Mouse (Mus musculus) limb, embryonic 14.5 days (tissue): ENCODE results near the gene Hs6st3. TPM values are rescaled to one million over a fixed set of nuclear protein-coding genes. Genes with fewer than 3 reads are reported as not detected.

Source experiments
- ATAC-seq: fragments of 200-750 bp; cut with Nextera tagmentation; 2 replicates; pipeline ENCODE4 v1.8.0; 2017; ENCODE audit warnings: low read depth, moderate number of reproducible peaks, moderate TSS enrichment; ENCODE audit not compliant: low FRiP score
- DNase-seq: peaks from one replicate; pipeline ENCODE4 v3.0.0-alpha.2; 2015; ENCODE audit warnings: low spot score
- H3K27ac ChIP-seq: fragments of 300-500 bp; sonication (generic); replicated peaks from 2 replicates; pipeline ENCODE4 v1.5.1; 2014; ENCODE audit warnings: low read depth, mild to moderate bottlenecking, low read length, moderate library complexity, mixed read lengths
- H3K27me3 ChIP-seq: fragments of 300-500 bp; sonication (generic); 2 replicates; pipeline ENCODE4 v1.6.1; 2014; ENCODE audit warnings: low read length, mixed read lengths; ENCODE audit not compliant: control insufficient read depth, insufficient read depth
- H3K36me3 ChIP-seq: fragments of 300-500 bp; sonication (generic); 2 replicates; pipeline ENCODE4 v1.6.1; 2014; ENCODE audit warnings: mild to moderate bottlenecking, low read length, moderate library complexity, mixed read lengths; ENCODE audit not compliant: control insufficient read depth, insufficient read depth
- H3K4me1 ChIP-seq: fragments of 300-500 bp; sonication (generic); 2 replicates; pipeline ENCODE4 v1.6.1; 2014; ENCODE audit warnings: antibody characterized with exemption, low read length, mixed read lengths; ENCODE audit not compliant: control insufficient read depth, insufficient read depth
- H3K4me2 ChIP-seq: fragments of 300-500 bp; sonication (generic); replicated peaks from 2 replicates; pipeline ENCODE4 v1.6.1; 2014; ENCODE audit warnings: low read depth, mild to moderate bottlenecking, low read length, moderate library complexity; ENCODE audit not compliant: severe bottlenecking
- H3K4me3 ChIP-seq: fragments of 300-500 bp; sonication (generic); replicated peaks from 2 replicates; pipeline ENCODE4 v1.5.1; 2014; ENCODE audit warnings: low read length
- H3K9ac ChIP-seq: fragments of 300-500 bp; sonication (generic); 2 replicates; pipeline ENCODE4 v1.6.1; 2014; ENCODE audit warnings: mild to moderate bottlenecking, low read depth, low read length, moderate library complexity; ENCODE audit not compliant: severe bottlenecking
- H3K9me3 ChIP-seq: fragments of 300-500 bp; sonication (generic); 2 replicates; pipeline ENCODE4 v1.6.1; 2016; ENCODE audit warnings: low read length; ENCODE audit not compliant: control insufficient read depth
- POLR2A ChIP-seq: fragments of 200-500 bp; IDR thresholded peaks from 2 replicates; pipeline ENCODE4 v1.8.0; 2012; ENCODE audit warnings: inconsistent platforms, mild to moderate bottlenecking, moderate library complexity, borderline replicate concordance; ENCODE audit not compliant: insufficient read depth, insufficient read length; ENCODE audit errors: extremely low read depth
- WGBS: fragments of 180-500 bp; shearing (Covaris S2); extraction: QIAGEN DNeasy Blood & Tissue Kit; methylation state at CpG from one replicate; pipeline ENCODE4 v1.1.7; 2014; 5-methylcytosine and 5-hydroxymethylcytosine counted together
- polyA plus RNA-seq, 2 experiments: library from polyadenylated mRNA; depleted of rRNA in 1 of 2; stranded (reverse) in 1 of 2; unstranded in 1 of 2; fragments of >200 nt; fragmentation: Nextera tagmentation in 1 of 2; extraction: Ambion mirVana in 1 of 2; gene quantifications; 2 replicates each; pipeline versions ENCODE4 v1.2.1 to v1.2.3; 2012 to 2014

Gene Hs6st3
- polyA plus RNA-seq, 2 experiments: 0.43 to 0.89 TPM

- no peak overlapping the region for H3K27ac ChIP-seq
- WGBS: 77% methylated on average over 2 of the region's 2 CpGs
- no peaks in the 10 kb centered on the region for H3K27me3 ChIP-seq
- H3K4me1 ChIP-seq: no peaks in the 10 kb centered on the region
- DNase-seq (no peak), ATAC-seq (no peak)
- no peaks in the 10 kb centered on the region for H3K9me3 ChIP-seq
- H3K4me3 ChIP-seq: no peak overlapping the region
- H3K36me3 ChIP-seq: no peaks in the 10 kb centered on the region
- H3K9ac ChIP-seq: no peak overlapping the region
- no peak for TF ChIP-seq POLR2A
- H3K4me2 ChIP-seq: no peak overlapping the region
Observed at GRCm38 (mm10) chr14:119318379-119318778, 180.2 kb downstream of the Hs6st3 start.

- DNase-seq (no peak), ATAC-seq (no peak)
- Histone ChIP-seq H3K9me3 (no peaks in the 10 kb centered on the region), H3K27ac (no peak overlapping the region), H3K4me1 (no peaks in the 10 kb centered on the region), H3K9ac (no peak overlapping the region), H3K27me3 (no peaks in the 10 kb centered on the region), H3K4me2 (peak overlapping the region; percentile 37), H3K4me3 (peak overlapping the region; percentile 13; the same call in 1 of the 2 replicates), H3K36me3 (no peaks in the 10 kb centered on the region)
- TF ChIP-seq POLR2A: no peak
- 47% methylated on average over 11 of the region's 11 CpGs for WGBS
Observed at GRCm38 (mm10) chr14:119347236-119347635, 209.1 kb downstream of the Hs6st3 start.

DNA sequence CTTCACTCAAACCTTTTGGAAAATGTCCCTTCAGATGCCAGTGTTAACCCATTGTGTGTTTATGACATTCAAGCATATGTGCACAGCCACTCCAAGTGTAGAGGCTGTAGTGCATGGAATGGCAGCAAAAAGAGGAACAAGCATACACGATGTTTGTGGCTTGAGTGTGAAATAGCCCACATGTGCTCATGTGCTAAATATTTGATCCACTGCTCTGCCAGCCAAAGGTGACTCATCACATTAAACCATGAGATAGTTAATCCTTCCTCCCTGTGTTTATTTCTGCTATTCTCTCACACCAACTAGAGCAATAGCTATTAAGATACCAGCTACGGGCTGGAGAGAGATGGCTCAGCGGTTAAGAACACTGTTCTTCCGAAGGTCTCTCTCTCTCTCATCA, 223.3 kb downstream of the Hs6st3 start:
- H3K4me1 ChIP-seq: no peaks in the 10 kb centered on the region
- ATAC-seq (no peak), DNase-seq (no peak)
- H3K4me3 ChIP-seq: no peak overlapping the region
- no peaks in the 10 kb centered on the region for H3K9me3 ChIP-seq
- H3K27ac ChIP-seq: no peak overlapping the region
- TF ChIP-seq POLR2A: no peak
- H3K27me3 ChIP-seq: no peaks in the 10 kb centered on the region
- H3K9ac ChIP-seq: no peak overlapping the region
- WGBS: 91% methylated on average over 4 of the region's 4 CpGs
- no peaks in the 10 kb centered on the region for H3K36me3 ChIP-seq
- H3K4me2 ChIP-seq: no peak overlapping the region

DNA sequence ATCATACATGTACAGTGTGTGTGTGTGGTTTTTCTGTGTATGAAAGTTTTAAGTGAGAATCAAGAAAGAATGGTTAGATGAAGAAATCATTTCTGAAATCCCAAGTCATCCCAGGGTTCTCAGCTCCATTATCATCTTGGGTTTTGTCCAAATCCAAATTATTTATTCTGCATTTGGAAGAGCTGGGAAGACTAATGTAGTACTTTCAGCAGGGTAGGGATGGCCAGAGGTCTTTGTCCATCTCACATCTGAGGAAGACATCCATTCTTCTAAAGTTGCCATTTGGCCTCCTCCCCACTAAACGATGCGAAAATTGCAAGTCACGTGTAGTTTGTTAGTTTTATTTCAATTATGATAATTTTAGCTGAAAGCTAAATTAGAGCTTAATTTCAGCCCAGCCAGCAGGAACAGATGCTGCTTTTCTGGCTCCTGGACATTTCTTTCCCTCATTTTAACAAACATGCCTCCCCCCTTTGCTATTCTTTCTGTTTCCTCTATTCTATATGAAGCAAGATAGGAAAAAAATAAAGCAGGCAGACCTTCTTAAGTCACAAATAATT, 229.8 kb downstream of the Hs6st3 start:
- ATAC-seq (no peak), DNase-seq (no peak)
- Histone ChIP-seq H3K9ac (no peak overlapping the region), H3K4me3 (no peak overlapping the region), H3K27ac (no peak overlapping the region), H3K36me3 (no peaks in the 10 kb centered on the region), H3K27me3 (no peaks in the 10 kb centered on the region), H3K4me1 (no peaks in the 10 kb centered on the region), H3K4me2 (no peak overlapping the region), H3K9me3 (no peaks in the 10 kb centered on the region)
- WGBS: 82% methylated on average over 3 of the region's 3 CpGs
- TF ChIP-seq POLR2A: no peak

DNA sequence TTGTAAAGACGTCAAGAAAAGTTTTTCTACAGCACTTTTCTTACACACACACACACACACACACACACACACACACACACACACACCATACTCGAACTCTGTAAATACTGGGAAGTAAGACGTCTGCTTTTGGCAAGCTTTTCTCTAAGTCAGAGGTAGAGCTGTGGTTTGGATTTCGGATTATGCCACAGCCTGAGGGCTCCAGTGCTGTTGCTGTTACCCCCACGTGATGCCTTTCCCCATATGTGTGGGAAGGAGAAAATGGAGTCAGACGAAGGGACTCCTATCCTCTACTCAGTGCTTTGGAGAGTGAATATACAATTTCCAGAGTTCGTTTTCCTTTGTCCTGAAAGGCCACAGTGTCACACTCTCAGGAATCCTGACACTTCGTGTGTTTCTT, 231.1 kb downstream of the Hs6st3 start:
- Histone ChIP-seq H3K9me3 (no peaks in the 10 kb centered on the region), H3K27ac (no peak overlapping the region), H3K4me2 (no peak overlapping the region), H3K27me3 (no peaks in the 10 kb centered on the region), H3K9ac (no peak overlapping the region), H3K36me3 (no peaks in the 10 kb centered on the region), H3K4me1 (no peaks in the 10 kb centered on the region), H3K4me3 (no peak overlapping the region)
- TF ChIP-seq POLR2A: no peak
- WGBS: 65% methylated on average over 8 of the region's 8 CpGs
- DNase-seq (no peak), ATAC-seq (no peak)

DNA sequence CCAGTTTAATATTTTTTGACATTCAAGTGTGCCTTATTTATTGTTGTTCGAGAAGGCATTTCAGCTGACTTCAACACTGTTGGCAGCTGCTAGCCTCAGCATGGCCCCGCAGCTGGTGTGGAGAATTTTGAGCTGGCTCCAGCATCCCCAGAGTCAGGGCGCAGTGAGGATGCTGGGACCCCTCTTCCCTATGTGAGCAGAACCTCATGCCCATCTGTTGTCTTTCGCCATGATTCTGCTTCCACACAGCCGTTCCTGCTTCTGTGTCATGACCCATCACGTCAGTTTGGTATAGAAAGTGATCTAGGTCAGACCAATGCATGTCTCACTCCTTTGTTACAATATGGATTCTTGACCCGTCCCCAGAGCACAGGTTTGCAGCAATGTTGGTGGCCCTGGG, 231.9 kb downstream of the Hs6st3 start:
- no peak overlapping the region for H3K9ac ChIP-seq
- no peak overlapping the region for H3K4me3 ChIP-seq
- ATAC-seq (no peak), DNase-seq (no peak)
- WGBS: 85% methylated on average over 7 of the region's 7 CpGs
- no peaks in the 10 kb centered on the region for H3K4me1 ChIP-seq
- no peak overlapping the region for H3K27ac ChIP-seq
- no peaks in the 10 kb centered on the region for H3K36me3 ChIP-seq
- H3K27me3 ChIP-seq: no peaks in the 10 kb centered on the region
- no peak for TF ChIP-seq POLR2A
- no peaks in the 10 kb centered on the region for H3K9me3 ChIP-seq
- H3K4me2 ChIP-seq: no peak overlapping the region
